Mouse (Mus musculus) olfactory bulb, adult 2 months (tissue): Measurements from ENCODE around the gene Tbc1d5.

Experiments
- CTCF ChIP-seq: fragments of 200-500 bp; IDR thresholded peaks from 2 replicates; pipeline ENCODE4 v1.5.1; 2012; ENCODE audit warnings: low read depth, mild to moderate bottlenecking, low read length, moderate library complexity; ENCODE audit not compliant: insufficient read depth
- POLR2A ChIP-seq: fragments of 200-500 bp; IDR thresholded peaks from 2 replicates; pipeline ENCODE4 v1.6.1; 2012; ENCODE audit warnings: mild to moderate bottlenecking, low read depth, low read length, moderate library complexity; ENCODE audit not compliant: insufficient read depth

DNA sequence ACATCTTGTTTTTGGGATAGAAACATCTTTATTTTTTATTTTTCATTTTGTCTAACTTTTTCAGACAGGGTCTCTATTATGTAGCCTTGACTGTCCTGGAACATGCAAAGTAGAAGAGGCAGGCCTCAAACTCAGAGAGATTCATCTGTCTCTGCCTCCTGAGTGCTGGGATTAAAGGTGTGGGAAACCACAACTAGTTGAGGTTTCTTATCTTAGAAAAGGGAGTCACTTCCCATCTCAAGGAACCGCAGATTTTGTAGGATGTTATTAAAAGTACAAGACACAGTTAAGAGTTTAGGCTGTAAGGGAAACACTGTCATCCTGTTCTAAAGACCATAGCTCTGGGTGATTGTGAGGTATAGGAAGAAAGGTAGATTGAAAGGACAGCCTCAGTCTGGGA is 373.5 kb downstream of the Tbc1d5 start:
- TF ChIP-seq POLR2A (no peak), CTCF (no peak)
